Mouse (Mus musculus): ENCODE measurements around the gene Plekho1. TPM values are rescaled to one million over a fixed set of nuclear protein-coding genes. Genes with fewer than 3 reads are reported as not detected.

Gene Plekho1
- total and polyA plus RNA-seq, 3 experiments: 22.3 to 24.6 (median 23.4) TPM

- dilution Hi-C loops (cut with MboI; ENCODE audit: extremely low pct_ligation_motif_present, extremely low pct_unique_long_range_greater_than_20kb, low sequenced_read_pairs): no loop called here
These were observed 9.7 kb downstream of the Plekho1 start for GRCm38 (mm10) chr3:95986001-95986622.

GRCm38 (mm10) chr3:95985209-95986000 lies 10.4 kb downstream of the Plekho1 start:
- peak; percentile 69 for DNase-seq (ENCODE audit: extremely low read depth)
- H3K4me1 ChIP-seq (ENCODE audit: control insufficient read depth in 1 of 2, insufficient read depth in 2 of 2): peaks cover 31 to 53% of the 10 kb centered on the region in 2 experiments
- peak overlapping the region; percentile 91 for H3K27ac ChIP-seq (ENCODE audit: insufficient read depth, low read depth)
- in situ Hi-C loops (cut with MboI; ENCODE audit: low pct_ligation_motif_present, low pct_unique_long_range_greater_than_20kb, low sequenced_read_pairs) (no loop called here), dilution Hi-C loops (cut with MboI; ENCODE audit: extremely low pct_ligation_motif_present, extremely low pct_unique_long_range_greater_than_20kb, low sequenced_read_pairs) (no loop called here)
- H3K79me2 ChIP-seq (replicated peaks; ENCODE audit: control insufficient read depth, extremely low read depth, insufficient read depth, poor library complexity, severe bottlenecking): no peaks in the 10 kb centered on the region
- H3K36me3 ChIP-seq (replicated peaks in 1 of 2; ENCODE audit: control insufficient read depth in 1 of 2, insufficient read depth in 1 of 2, low read length in 1 of 2): peaks cover 13 to 20% of the 10 kb centered on the region in 2 experiments
- peaks cover 8% of the 10 kb centered on the region for H3K9me3 ChIP-seq (replicated peaks; ENCODE audit: low read length)
- H3K27me3 ChIP-seq (replicated peaks): no peaks in the 10 kb centered on the region
- H3K4me3 ChIP-seq (replicated peaks in 1 of 3; ENCODE audit: low read depth in 2 of 3, low read length in 2 of 3, poor library complexity in 1 of 3): peak overlapping the region; percentile 50 to 58 (median 53)
- peak overlapping the region; percentile 53 for H3K9ac ChIP-seq (ENCODE audit: insufficient read depth, low read depth)
- H3K4me2 ChIP-seq (ENCODE audit: insufficient read depth, low read depth, poor library complexity, severe bottlenecking): peak overlapping the region; percentile 60
- no peak for TF ChIP-seq CHD1 (IDR thresholded peaks at IDR 0.05; ENCODE audit: low read depth, low read length)
- 0 out of 2 replicates have a peak, but pooled peaks have one; percentile 8 for TF ChIP-seq MAX (IDR thresholded peaks at IDR 0.05; ENCODE audit: low read length)
- TF ChIP-seq MAFK (IDR thresholded peaks at IDR 0.05; ENCODE audit: insufficient replicate concordance, low read length): no peak
- TF ChIP-seq MEF2A (IDR thresholded peaks at IDR 0.05; ENCODE audit: borderline replicate concordance, low read depth, low read length): no peak
- no peak for TF ChIP-seq JUN (IDR thresholded peaks at IDR 0.05; ENCODE audit: insufficient read depth, low read depth, low read length)
- TF ChIP-seq HCFC1 (IDR thresholded peaks at IDR 0.05; ENCODE audit: low read depth, low read length): no peak
- TF ChIP-seq KAT2A (IDR thresholded peaks at IDR 0.05; ENCODE audit: insufficient replicate concordance, low read length): no peak
- no peak for TF ChIP-seq USF1 (IDR thresholded peaks at IDR 0.05; ENCODE audit: low read depth, low read length)
- no peak for TF ChIP-seq RAD21 (IDR thresholded peaks at IDR 0.05; ENCODE audit: low read depth, low read length)
- no peak; the same call in none of the 2 replicates for TF ChIP-seq NELFE (IDR thresholded peaks at IDR 0.05; ENCODE audit: low read depth, low read length)
- no peak for TF ChIP-seq ZC3H11A (IDR thresholded peaks at IDR 0.05; ENCODE audit: low read depth, low read length)
- peak; percentile 77; the same call in 1 of the 2 replicates for TF ChIP-seq TBP (conservative IDR thresholded peaks at IDR 0.05; ENCODE audit: low read depth, low read length)
- TF ChIP-seq TCF12 (IDR thresholded peaks at IDR 0.05; ENCODE audit: low read depth, low read length): peak; percentile 52
- TF ChIP-seq CTCF (conservative IDR thresholded peaks at IDR 0.05 in 1 of 2, IDR thresholded peaks at IDR 0.05 in 1 of 2; ENCODE audit: low read depth in 2 of 2, low read length in 2 of 2): no peak

More at GRCm38 (mm10) chr3:95986001-95986622, 9.7 kb downstream of the Plekho1 start:
- Histone ChIP-seq H3K9me3 (replicated peaks; ENCODE audit: low read length) (peaks cover 8% of the 10 kb centered on the region), H3K27ac (ENCODE audit: insufficient read depth, low read depth) (peak overlapping the region; percentile 91), H3K9ac (ENCODE audit: insufficient read depth, low read depth) (peak overlapping the region; percentile 53), H3K27me3 (replicated peaks) (no peaks in the 10 kb centered on the region), H3K4me2 (ENCODE audit: insufficient read depth, low read depth, poor library complexity, severe bottlenecking) (peak overlapping the region; percentile 60), H3K4me3 (replicated peaks in 1 of 3; ENCODE audit: low read depth in 2 of 3, low read length in 2 of 3, poor library complexity in 1 of 3) (peak overlapping the region; percentile 50 to 58 (median 53)), H3K36me3 (replicated peaks in 1 of 2; ENCODE audit: control insufficient read depth in 1 of 2, insufficient read depth in 1 of 2, low read length in 1 of 2) (peaks cover 13 to 20% of the 10 kb centered on the region in 2 experiments), H3K79me2 (replicated peaks; ENCODE audit: control insufficient read depth, extremely low read depth, insufficient read depth, poor library complexity, severe bottlenecking) (no peaks in the 10 kb centered on the region), H3K4me1 (ENCODE audit: control insufficient read depth in 1 of 2, insufficient read depth in 2 of 2) (peaks cover 37 to 60% of the 10 kb centered on the region in 2 experiments)
- in situ Hi-C loops (cut with MboI; ENCODE audit: low pct_ligation_motif_present, low pct_unique_long_range_greater_than_20kb, low sequenced_read_pairs): no loop called here
- TF ChIP-seq PAX5 (IDR thresholded peaks at IDR 0.05; ENCODE audit: low read length) (no peak), MXI1 (IDR thresholded peaks at IDR 0.05; ENCODE audit: low read depth, low read length) (0 out of 2 replicates have a peak, but pooled peaks have one; percentile 42), RAD21 (IDR thresholded peaks at IDR 0.05; ENCODE audit: low read depth, low read length) (no peak; the same call in 1 of the 2 replicates), POLR2A (IDR thresholded peaks at IDR 0.05; ENCODE audit: low read depth, low read length) (peak; percentile 80), CTCF (conservative IDR thresholded peaks at IDR 0.05 in 1 of 2, IDR thresholded peaks at IDR 0.05 in 1 of 2; ENCODE audit: low read depth in 2 of 2, low read length in 2 of 2) (no peak), HCFC1 (IDR thresholded peaks at IDR 0.05; ENCODE audit: low read depth, low read length) (peak; percentile 73), SIN3A (IDR thresholded peaks at IDR 0.05; ENCODE audit: low read length) (peak; percentile 31; the same call in 1 of the 2 replicates), KAT2A (IDR thresholded peaks at IDR 0.05; ENCODE audit: insufficient replicate concordance, low read length) (no peak), JUND (conservative IDR thresholded peaks at IDR 0.05; ENCODE audit: low read depth, low read length) (no peak), GABPA (IDR thresholded peaks at IDR 0.05; ENCODE audit: insufficient replicate concordance, low read depth, low read length) (no peak), NRF1 (IDR thresholded peaks at IDR 0.05; ENCODE audit: low read depth, low read length) (no peak), MAFK (IDR thresholded peaks at IDR 0.05; ENCODE audit: insufficient replicate concordance, low read length) (no peak), TBP (conservative IDR thresholded peaks at IDR 0.05; ENCODE audit: low read depth, low read length) (peak; percentile 84), ZC3H11A (IDR thresholded peaks at IDR 0.05; ENCODE audit: low read depth, low read length) (no peak), MYC (IDR thresholded peaks at IDR 0.05; ENCODE audit: low read depth, low read length) (no peak), USF1 (IDR thresholded peaks at IDR 0.05; ENCODE audit: low read depth, low read length) (no peak), BHLHE40 (IDR thresholded peaks at IDR 0.05; ENCODE audit: low read depth, low read length) (no peak), ZKSCAN1 (IDR thresholded peaks at IDR 0.05; ENCODE audit: borderline replicate concordance, low read depth, low read length) (no peak), EP300 (IDR thresholded peaks at IDR 0.05; ENCODE audit: low read length) (peak; percentile 47; the same call in 1 of the 2 replicates), IRF4 (IDR thresholded peaks at IDR 0.05; ENCODE audit: low read depth, low read length) (no peak; the same call in none of the 2 replicates), UBTF (IDR thresholded peaks at IDR 0.05; ENCODE audit: low read depth, low read length) (0 out of 2 replicates have a peak, but pooled peaks have one; percentile 11), RCOR1 (conservative IDR thresholded peaks at IDR 0.05; ENCODE audit: low read depth, low read length) (no peak), POLR2AphosphoS2 (IDR thresholded peaks at IDR 0.05; ENCODE audit: low read depth, low read length) (0 out of 2 replicates have a peak, but pooled peaks have one; percentile 23), NELFE (IDR thresholded peaks at IDR 0.05; ENCODE audit: low read depth, low read length) (no peak), MAZ (IDR thresholded peaks at IDR 0.05; ENCODE audit: low read depth, low read length) (no peak), JUN (IDR thresholded peaks at IDR 0.05; ENCODE audit: insufficient read depth, low read depth, low read length) (no peak), ELF1 (IDR thresholded peaks at IDR 0.05; ENCODE audit: low read depth, low read length) (no peak; the same call in 1 of the 2 replicates), MEF2A (IDR thresholded peaks at IDR 0.05; ENCODE audit: borderline replicate concordance, low read depth, low read length) (no peak), TCF12 (IDR thresholded peaks at IDR 0.05; ENCODE audit: low read depth, low read length) (peak; percentile 51; the same call in 1 of the 2 replicates), ETS1 (conservative IDR thresholded peaks at IDR 0.05; ENCODE audit: low read depth, low read length) (no peak), E2F4 (IDR thresholded peaks at IDR 0.05; ENCODE audit: insufficient replicate concordance, low read depth, low read length) (no peak), USF2 (conservative IDR thresholded peaks at IDR 0.05; ENCODE audit: low read depth, low read length) (no peak), CHD1 (IDR thresholded peaks at IDR 0.05; ENCODE audit: low read depth, low read length) (no peak), ZMIZ1 (IDR thresholded peaks at IDR 0.05; ENCODE audit: low read depth, low read length) (no peak), SMC3 (IDR thresholded peaks at IDR 0.05; ENCODE audit: low read depth, low read length) (peak; percentile 14; the same call in 1 of the 2 replicates), CHD2 (IDR thresholded peaks at IDR 0.05; ENCODE audit: low read length) (no peak), ZNF384 (IDR thresholded peaks at IDR 0.05; ENCODE audit: low read depth, low read length) (no peak), MAX (IDR thresholded peaks at IDR 0.05; ENCODE audit: low read length) (no peak)
- DNase-seq (ENCODE audit: extremely low read depth): peak; percentile 91

Measured in CH12.LX (cell line).